Mouse (Mus musculus) C2C12 (cell line): ENCODE results near the gene Dusp1. TPM values are rescaled to one million over a fixed set of nuclear protein-coding genes. Genes with fewer than 3 reads are reported as not detected.

Experiments
- H3K27me3 ChIP-seq: one replicate; pipeline ENCODE4 v1.6.1; 2011; ENCODE audit not compliant: control insufficient read depth, insufficient read depth, insufficient read length
- H3K36me3 ChIP-seq: one replicate; pipeline ENCODE4 v1.6.1; 2011; ENCODE audit not compliant: control insufficient read depth, insufficient read depth
- H3K4me3 ChIP-seq: one replicate; pipeline ENCODE4 v1.5.1; 2011; ENCODE audit warnings: mild to moderate bottlenecking, control low read depth; ENCODE audit not compliant: poor library complexity, insufficient read depth, severe bottlenecking
- H3K79me2 ChIP-seq: one replicate; pipeline ENCODE4 v1.6.1; 2011; ENCODE audit not compliant: control insufficient read depth, insufficient read depth
- H3K79me3 ChIP-seq: one replicate; pipeline ENCODE4 v1.6.1; 2011; ENCODE audit warnings: low read depth, control low read depth
- H3ac ChIP-seq: one replicate; pipeline ENCODE3; 2011; ENCODE audit warnings: low read depth; ENCODE audit not compliant: control insufficient read depth, insufficient read length
- CEBPB ChIP-seq: IDR thresholded peaks from one replicate; pipeline ENCODE4 v1.6.1; 2011; ENCODE audit warnings: low read depth, mild to moderate bottlenecking, control low read depth, moderate library complexity
- CTCF ChIP-seq: IDR thresholded peaks from one replicate; pipeline ENCODE4 v1.5.1; 2011; ENCODE audit not compliant: control insufficient read depth, insufficient read depth, insufficient read length
- FOSL1 ChIP-seq: IDR thresholded peaks from one replicate; pipeline ENCODE4 v1.8.0; 2011; ENCODE audit warnings: mild to moderate bottlenecking, low read length; ENCODE audit not compliant: poor library complexity, insufficient read depth, severe bottlenecking
- MAX ChIP-seq: IDR thresholded peaks from one replicate; pipeline ENCODE4 v1.6.1; 2011; ENCODE audit warnings: mild to moderate bottlenecking, control low read depth
- MYOD1 ChIP-seq: IDR thresholded peaks from one replicate; pipeline ENCODE4 v1.6.1; 2011; ENCODE audit warnings: low read depth; ENCODE audit not compliant: control insufficient read depth, insufficient read length
- MYOG ChIP-seq: IDR thresholded peaks from one replicate; pipeline ENCODE4 v1.6.1; 2011; ENCODE audit not compliant: control insufficient read depth, insufficient read length; ENCODE audit errors: extremely low read depth
- USF1 ChIP-seq: IDR thresholded peaks from one replicate; pipeline ENCODE4 v1.6.1; 2011; ENCODE audit warnings: low read depth, mild to moderate bottlenecking, control low read depth, moderate library complexity
- polyA plus RNA-seq: library from polyadenylated mRNA; unstranded; fragments of >200 nt; fragmentation: generic; extraction: Trizol; gene quantifications from one replicate; pipeline ENCODE4 v1.2.1, GENCODE M21; 2012; ENCODE audit warnings: missing spikeins

The Dusp1 gene
- polyA plus RNA-seq, 1 experiment, result 16.4 TPM

GRCm38 (mm10) chr17:26606516-26606915 is 44.6 kb upstream of the Dusp1 start:
- no peaks in the 10 kb centered on the region for H3K27me3 ChIP-seq
- peaks cover 22% of the 10 kb centered on the region for H3K36me3 ChIP-seq
- no peak overlapping the region for H3K4me3 ChIP-seq
- no peak for TF ChIP-seq FOSL1
- TF ChIP-seq CTCF, result no peak
- TF ChIP-seq CEBPB, result no peak
- TF ChIP-seq MYOD1, result no peak
- no peak for TF ChIP-seq MYOG
- TF ChIP-seq MAX, result no peak
- no peak for TF ChIP-seq USF1
- H3ac ChIP-seq, result no peak overlapping the region
- H3K79me2 ChIP-seq, result peaks cover 57% of the 10 kb centered on the region
- peaks cover 15% of the 10 kb centered on the region for H3K79me3 ChIP-seq

- H3K79me2 ChIP-seq, result peaks cover 66% of the 10 kb centered on the region
- peaks cover 19% of the 10 kb centered on the region for H3K36me3 ChIP-seq
- H3K79me3 ChIP-seq, result peaks cover 22% of the 10 kb centered on the region
- TF ChIP-seq USF1 (peak; percentile 87), MYOD1 (peak; percentile 77), CEBPB (no peak), CTCF (no peak), MYOG (no peak), FOSL1 (peak; percentile 90), MAX (peak; percentile 86)
- H3K27me3 ChIP-seq, result no peaks in the 10 kb centered on the region
- H3K4me3 ChIP-seq, result no peak overlapping the region
- no peak overlapping the region for H3ac ChIP-seq
Observed at GRCm38 (mm10) chr17:26605636-26606035, 43.7 kb upstream of the Dusp1 start.

- H3K79me2 ChIP-seq, result peaks cover 81% of the 10 kb centered on the region
- peaks cover 30% of the 10 kb centered on the region for H3K79me3 ChIP-seq
- no peak overlapping the region for H3ac ChIP-seq
- no peaks in the 10 kb centered on the region for H3K27me3 ChIP-seq
- no peak for TF ChIP-seq FOSL1
- TF ChIP-seq USF1, result no peak
- TF ChIP-seq MYOD1, result no peak
- TF ChIP-seq CEBPB, result no peak
- TF ChIP-seq CTCF, result no peak
- TF ChIP-seq MAX, result no peak
- no peak for TF ChIP-seq MYOG
- H3K36me3 ChIP-seq, result peaks cover 11% of the 10 kb centered on the region
- no peak overlapping the region for H3K4me3 ChIP-seq
Observed at GRCm38 (mm10) chr17:26603311-26603710, 41.4 kb upstream of the Dusp1 start.

- no peaks in the 10 kb centered on the region for H3K27me3 ChIP-seq
- peaks cover 30% of the 10 kb centered on the region for H3K79me3 ChIP-seq
- H3ac ChIP-seq, result no peak overlapping the region
- no peak overlapping the region for H3K4me3 ChIP-seq
- TF ChIP-seq USF1 (no peak), MYOD1 (no peak), CEBPB (no peak), CTCF (no peak), MAX (no peak), MYOG (no peak), FOSL1 (no peak)
- H3K79me2 ChIP-seq, result peaks cover 77% of the 10 kb centered on the region
- peaks cover 11% of the 10 kb centered on the region for H3K36me3 ChIP-seq
Observed at GRCm38 (mm10) chr17:26602371-26602885, 40.5 kb upstream of the Dusp1 start.

GRCm38 (mm10) chr17:26601926-26602325 is 40.0 kb upstream of the Dusp1 start:
- peaks cover 77% of the 10 kb centered on the region for H3K79me2 ChIP-seq
- H3K4me3 ChIP-seq, result no peak overlapping the region

More at GRCm38 (mm10) chr17:26601926-26602325, 40.0 kb upstream of the Dusp1 start:
- no peak overlapping the region for H3ac ChIP-seq
- H3K27me3 ChIP-seq, result no peaks in the 10 kb centered on the region
- peaks cover 30% of the 10 kb centered on the region for H3K79me3 ChIP-seq
- peaks cover 9% of the 10 kb centered on the region for H3K36me3 ChIP-seq
- TF ChIP-seq FOSL1 (no peak), CEBPB (no peak), MYOG (no peak), USF1 (no peak), CTCF (no peak), MAX (no peak), MYOD1 (no peak)
